Mouse (Mus musculus) frontal cortex, postnatal 36 days (tissue): ENCODE data around the gene Rps10.
A peak's percentile ranks its signal among the peaks of the same experiment; 100 is the strongest.
"Not testable (repeated sequence)": the region's sequence is repeated elsewhere in the genome, so short reads cannot be mapped to it uniquely, and the experiment has no call there.

Experiments
- DNase-seq, 2 experiments: peaks; one replicate each; pipeline ENCODE4 v3.0.0; 2022; ENCODE audit warnings: low spot score in 2 of 2

The Rps10 gene

GRCm38 (mm10) chr17:27643756-27644155 lies 7.3 kb upstream of the Rps10 start:
- DNase-seq = no peak

- peak in 1 of 2 experiments; percentile 38 for DNase-seq
Observed at GRCm38 (mm10) chr17:27643101-27643500, 6.6 kb upstream of the Rps10 start.

GRCm38 (mm10) chr17:27642491-27643062 lies 6.1 kb upstream of the Rps10 start:
- peak; percentile 88 to 92 for DNase-seq

GRCm38 (mm10) chr17:27639851-27640250 lies 3.4 kb upstream of the Rps10 start:
- not testable (repeated sequence) for DNase-seq

DNA sequence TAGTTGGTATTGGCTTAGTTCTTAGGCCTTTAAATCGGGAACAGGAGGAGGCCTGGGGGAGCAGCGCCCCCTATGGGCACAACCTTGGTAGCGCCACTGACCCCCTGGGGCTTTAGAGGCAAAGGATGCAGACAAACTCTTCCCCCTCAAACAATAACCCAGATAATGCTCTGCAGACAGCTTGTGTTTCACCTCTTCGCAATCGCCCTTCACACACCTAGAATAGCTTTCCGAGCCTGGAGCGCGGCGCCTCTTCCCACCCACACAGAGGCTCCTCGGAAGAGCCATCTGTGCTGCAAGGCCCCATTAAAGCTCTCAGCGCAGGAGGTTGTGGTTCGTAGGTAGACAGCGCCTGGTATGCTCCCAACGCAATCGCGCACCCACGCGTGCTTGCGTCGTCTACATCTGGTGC lies 2.5 kb upstream of the Rps10 start:
- peak; percentile 77 to 91 for DNase-seq

GRCm38 (mm10) chr17:27637333-27637732 lies 864 bp upstream of the Rps10 start:
- DNase-seq = no peak

DNA sequence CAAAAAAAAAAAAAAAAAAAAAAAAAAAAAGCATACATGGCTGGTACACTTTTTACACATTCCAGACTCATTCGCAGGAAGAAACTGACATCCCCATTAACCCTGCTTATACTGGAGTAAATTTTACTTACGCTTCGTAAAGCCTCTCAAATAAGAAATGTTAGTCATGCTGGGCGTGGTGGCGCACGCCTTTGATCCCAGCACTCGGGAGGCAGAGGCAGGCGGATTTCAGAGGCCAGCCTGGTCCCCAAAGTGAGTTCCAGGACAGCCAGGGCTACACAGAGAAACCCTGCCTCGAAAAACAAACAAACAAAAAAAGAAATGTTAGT lies 930 bp downstream of the Rps10 start:
- not testable (repeated sequence) for DNase-seq

DNA sequence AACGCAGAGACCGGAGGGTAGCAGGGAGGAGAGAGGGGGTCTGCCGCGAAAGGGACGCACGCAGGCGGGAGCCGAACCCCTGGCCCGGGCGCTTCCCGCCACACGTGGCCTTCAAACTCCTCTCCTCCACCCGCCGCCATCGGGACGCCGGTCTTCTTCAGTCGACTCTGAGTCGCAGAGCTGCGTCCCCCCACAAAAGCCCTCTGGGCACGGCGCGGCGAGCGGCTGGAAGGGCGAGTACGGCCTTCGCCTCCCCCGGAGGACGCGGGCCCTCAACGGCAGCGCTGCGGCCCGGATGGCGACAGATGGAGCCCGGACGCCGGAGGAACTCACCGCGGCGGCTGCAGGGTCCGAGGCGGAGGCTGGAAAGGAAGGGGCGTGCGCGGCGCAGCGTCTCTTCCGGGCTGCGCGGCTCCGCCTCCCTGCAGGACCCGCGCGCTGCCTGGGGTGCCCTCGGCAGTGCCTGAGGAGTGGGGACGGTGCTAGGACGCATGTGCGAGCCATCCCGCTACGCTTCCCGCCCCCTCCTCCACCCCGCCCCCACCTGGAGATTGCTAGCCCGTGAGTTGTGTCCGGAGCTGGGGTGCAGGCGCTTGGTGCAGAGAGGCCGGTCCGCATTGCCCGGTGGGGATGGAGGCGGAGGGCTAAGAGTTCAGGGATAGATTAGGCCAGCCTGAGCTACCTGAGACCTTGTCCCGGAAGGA lies 1.4 kb downstream of the Rps10 start, which contains the start of gene RPS10-NUDT3:
RPS10-NUDT3 (minus strand) TSS at position 352 of the 704 bp plus-strand sequence.
- DNase-seq = peak; percentile 88

GRCm38 (mm10) chr17:27629249-27630020 lies 7.0 kb downstream of the Rps10 start:
- peak; percentile 80 to 86 for DNase-seq

GRCm38 (mm10) chr17:27628376-27628775 lies 8.1 kb downstream of the Rps10 start:
- no peak for DNase-seq

DNA sequence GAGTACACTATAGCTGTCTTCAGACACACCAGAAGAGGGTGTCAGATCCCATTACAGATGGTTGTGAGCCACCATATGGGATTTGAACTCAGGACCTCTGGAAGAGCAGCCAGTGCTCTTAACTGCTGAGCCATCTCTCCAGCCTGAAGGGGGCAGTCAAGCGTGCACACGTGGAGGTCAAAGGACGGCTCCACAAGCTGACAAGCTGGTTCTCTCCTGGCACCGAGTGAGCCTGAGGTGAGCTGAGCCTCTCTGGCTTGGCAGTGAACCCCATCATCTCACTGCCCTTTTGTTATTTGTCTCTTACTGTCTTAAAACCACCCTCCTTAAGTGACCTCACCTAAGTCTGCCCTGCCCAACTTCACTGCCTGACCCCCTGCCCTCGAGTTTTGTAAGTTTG lies 9.0 kb downstream of the Rps10 start:
- DNase-seq = no peak

DNA sequence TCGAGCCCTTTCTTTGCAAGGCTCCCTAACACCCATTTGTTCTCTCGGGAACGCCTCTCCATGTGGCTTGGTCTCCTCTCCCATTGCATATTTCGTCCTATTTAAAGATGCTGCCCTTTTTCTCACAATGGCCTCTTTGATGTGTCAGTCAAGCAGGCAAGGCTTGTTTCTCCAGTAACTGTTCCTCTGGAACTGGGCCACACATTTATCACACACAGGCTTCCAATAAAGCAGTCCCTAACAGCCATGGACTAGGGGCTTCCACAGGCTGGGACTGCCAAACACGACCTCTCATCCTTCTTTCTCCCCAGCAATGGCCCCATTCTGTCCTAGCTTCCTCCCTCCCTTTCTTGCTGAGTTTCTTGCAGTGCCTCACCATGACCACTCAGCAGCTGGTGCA lies 9.8 kb downstream of the Rps10 start:
- no peak for DNase-seq

DNA sequence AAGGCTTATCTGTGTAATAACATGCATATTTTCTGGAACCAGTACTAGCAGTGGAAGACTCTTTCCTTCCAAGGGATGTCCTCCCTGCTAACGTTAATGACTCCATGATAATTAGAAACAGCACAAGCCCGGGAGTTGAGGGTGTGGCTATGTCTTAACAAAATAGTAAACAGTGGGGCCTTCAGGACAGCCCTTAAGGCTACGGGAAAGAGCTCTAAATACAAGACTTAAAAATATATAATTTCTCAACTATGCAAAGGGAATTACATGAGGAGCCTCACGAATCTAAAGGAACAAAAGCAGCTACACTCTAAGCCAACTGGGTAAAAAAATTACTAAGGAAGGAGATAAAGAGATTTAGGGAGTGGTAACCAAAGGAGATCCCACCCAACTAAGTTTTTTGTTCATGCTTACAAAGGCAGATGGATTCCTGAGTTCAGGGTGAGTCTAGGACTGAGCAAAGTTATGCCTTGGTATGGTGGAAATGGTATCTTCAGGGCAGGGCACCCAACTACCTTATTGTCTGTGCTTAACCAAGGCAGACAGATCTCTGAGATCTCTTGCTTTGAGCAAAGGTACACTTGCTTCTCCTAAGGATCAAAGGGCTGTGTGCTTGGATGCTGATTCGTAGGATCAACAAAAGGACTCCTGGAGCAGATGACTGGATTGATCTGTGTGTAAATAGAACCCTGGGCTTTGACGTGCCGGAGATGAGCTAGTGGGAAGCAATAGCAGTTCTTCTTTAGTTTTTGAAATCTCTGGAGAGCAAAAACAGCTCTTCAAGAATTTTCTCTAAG lies 10.8 kb downstream of the Rps10 start:
- no peak for DNase-seq

DNA sequence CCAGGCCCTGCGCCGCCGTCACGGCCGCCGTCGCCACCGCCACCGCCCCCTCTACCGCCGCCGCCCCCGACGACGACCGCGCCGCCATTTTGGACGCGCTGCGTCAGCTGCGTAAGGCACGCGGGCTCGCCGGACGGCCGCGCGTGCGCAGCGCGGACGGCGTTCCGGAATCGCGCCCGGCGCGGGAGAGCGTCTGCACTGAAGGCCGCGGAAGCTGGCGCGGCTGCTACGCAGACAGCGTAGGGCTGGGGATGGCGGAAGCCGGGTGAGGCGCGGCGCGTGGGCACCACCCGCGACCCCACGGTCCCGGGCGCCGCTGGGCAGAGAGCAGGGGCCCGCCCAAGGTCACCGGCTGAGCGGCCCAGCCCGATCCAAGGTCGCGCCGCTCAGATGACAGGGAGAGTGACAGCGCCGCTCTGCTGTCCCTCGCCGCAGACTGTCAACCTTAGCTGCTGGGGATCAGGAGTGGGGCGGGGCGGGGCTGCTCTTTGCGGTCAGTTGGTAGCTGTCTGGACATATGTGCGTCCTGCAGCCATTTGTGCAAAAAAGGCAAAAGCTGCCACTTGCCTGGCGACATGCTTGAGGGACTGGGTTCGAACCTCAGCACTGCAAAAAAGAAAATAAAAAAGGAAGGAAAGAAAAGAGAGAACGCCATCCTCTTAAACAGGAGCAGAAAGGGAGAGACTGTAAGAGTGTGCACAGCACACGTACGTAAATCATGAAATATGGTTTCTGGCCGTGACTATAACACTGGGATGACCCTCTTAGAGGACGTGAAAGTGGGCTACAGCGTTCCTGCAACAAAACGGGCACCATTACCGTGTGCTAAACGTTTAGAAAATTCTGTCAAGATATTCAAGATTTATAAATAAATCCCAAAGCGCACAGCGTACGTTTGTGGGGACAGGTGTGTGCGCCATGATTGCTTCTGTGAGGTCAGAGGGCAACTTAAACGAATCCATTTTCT lies 12.8 kb downstream of the Rps10 start, which contains the start of gene Nudt3:
Nudt3 (minus strand) TSS at position 136 of the 967 bp plus-strand sequence.
- peak; percentile 90 to 91 for DNase-seq

GRCm38 (mm10) chr17:27622611-27623359 lies 13.7 kb downstream of the Rps10 start:
- peak in 1 of 2 experiments; percentile 37 for DNase-seq

- DNase-seq = no peak
Observed at GRCm38 (mm10) chr17:27621705-27622531, 14.6 kb downstream of the Rps10 start.

GRCm38 (mm10) chr17:27621161-27621560 lies 15.3 kb downstream of the Rps10 start:
- no peak for DNase-seq

- no peak for DNase-seq
Observed at GRCm38 (mm10) chr17:27615388-27615787, 21.1 kb downstream of the Rps10 start.

DNA sequence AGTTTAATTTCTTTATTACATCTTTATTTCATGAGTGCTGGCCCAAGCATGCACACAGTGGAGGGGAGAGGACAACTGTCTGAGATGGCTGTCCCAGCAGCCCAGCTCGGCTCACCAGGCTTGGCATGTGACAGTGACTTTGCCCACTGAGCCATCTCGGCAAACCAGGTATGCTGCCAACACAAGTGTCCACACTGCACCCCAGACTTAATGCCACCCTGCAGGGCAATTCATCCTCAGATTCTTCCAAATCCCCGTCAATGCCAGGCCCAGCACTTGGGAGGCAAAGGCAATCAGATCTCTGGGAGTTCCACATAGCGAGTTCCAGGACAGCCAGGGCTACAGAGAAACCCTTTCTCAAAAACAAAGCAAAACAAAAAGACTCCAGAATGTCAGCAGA lies 23.5 kb downstream of the Rps10 start:
- DNase-seq = no peak
